Mouse (Mus musculus) kidney, adult 2 months (tissue): ENCODE measurements around the gene Klhl2.

Experiments
- CTCF ChIP-seq: fragments of 200-500 bp; conservative IDR thresholded peaks from 2 replicates; pipeline ENCODE4 v1.5.1; 2011; ENCODE audit warnings: low read depth, mild to moderate bottlenecking, control low read depth, low read length, moderate library complexity, mixed read lengths; ENCODE audit not compliant: insufficient read depth, insufficient read length
- POLR2A ChIP-seq: fragments of 200-500 bp; IDR thresholded peaks from one replicate; pipeline ENCODE4 v1.6.1; 2011; ENCODE audit warnings: low read depth, low read length, control low read depth

GRCm38 (mm10) chr8:64870218-64870617 lies 20.4 kb upstream of the Klhl2 start:
- TF ChIP-seq CTCF (no peak), POLR2A (no peak)
